Mouse (Mus musculus) MEL (cell line): ENCODE data around the gene Bag6. TPM values are rescaled to one million over a fixed set of nuclear protein-coding genes. Genes with fewer than 3 reads are reported as not detected.

Source experiments
- DNase-seq: peaks from one replicate; pipeline ENCODE4 v3.0.0; 2011; ENCODE audit warnings: low read depth, low spot score
- H3K27ac ChIP-seq: 2 replicates; pipeline ENCODE4 v1.5.1; 2012; ENCODE audit warnings: low read depth, mild to moderate bottlenecking, control low read depth, low read length, moderate library complexity; ENCODE audit not compliant: control insufficient read depth
- H3K27me3 ChIP-seq, 2 experiments: fragments of 150-350 bp in 1 of 2; sonication (generic) in 1 of 2; 2 replicates each; pipeline ENCODE4 v1.6.1; 2012; ENCODE audit warnings: low read length in 2 of 2, mild to moderate bottlenecking in 2 of 2, improper control_type of control experiment in 1 of 2, moderate library complexity in 1 of 2; ENCODE audit not compliant: insufficient read depth in 2 of 2, control insufficient read depth in 1 of 2
- H3K36me3 ChIP-seq, 2 experiments: 2 replicates each; pipeline ENCODE4 v1.6.1; 2012 to 2014; ENCODE audit warnings: low read length in 2 of 2, improper control_type of control experiment in 1 of 2, inconsistent platforms in 1 of 2, mild to moderate bottlenecking in 1 of 2; ENCODE audit not compliant: insufficient read depth in 2 of 2, control insufficient read depth in 1 of 2
- H3K4me1 ChIP-seq, 2 experiments: fragments of 150-350 bp in 1 of 2; sonication (generic) in 1 of 2; 2 replicates each; pipeline ENCODE4 v1.6.1; 2012; ENCODE audit warnings: low read length in 2 of 2, improper control_type of control experiment in 1 of 2, mild to moderate bottlenecking in 1 of 2; ENCODE audit not compliant: insufficient read depth in 2 of 2, control insufficient read depth in 1 of 2
- H3K4me3 ChIP-seq, 2 experiments: fragments of 150-350 bp in 1 of 2; sonication (generic) in 1 of 2; 2 replicates each; pipeline ENCODE4 v1.5.1; 2012; ENCODE audit warnings: low read depth in 2 of 2, low read length in 2 of 2, mild to moderate bottlenecking in 2 of 2, moderate library complexity in 2 of 2, control low read depth in 1 of 2, improper control_type of control experiment in 1 of 2; ENCODE audit not compliant: control insufficient read depth in 1 of 2, insufficient read depth in 1 of 2
- H3K79me2 ChIP-seq: 2 replicates; pipeline ENCODE4 v1.6.1; 2012; ENCODE audit warnings: mild to moderate bottlenecking, low read length, moderate library complexity; ENCODE audit not compliant: control insufficient read depth, poor library complexity, insufficient read depth
- H3K9ac ChIP-seq: 2 replicates; pipeline ENCODE4 v1.6.1; 2012; ENCODE audit warnings: low read depth, mild to moderate bottlenecking, control low read depth, low read length, moderate library complexity; ENCODE audit not compliant: control insufficient read depth, poor library complexity, severe bottlenecking
- H3K9me3 ChIP-seq: fragments of 150-350 bp; sonication (generic); replicated peaks from 2 replicates; pipeline ENCODE4 v1.6.1; 2012; ENCODE audit warnings: mild to moderate bottlenecking, low read length, improper control_type of control experiment, moderate library complexity; ENCODE audit not compliant: insufficient read depth
- BHLHE40 ChIP-seq: IDR thresholded peaks from 2 replicates; pipeline ENCODE4 v1.6.1; 2012; ENCODE audit warnings: low read depth, mild to moderate bottlenecking, inconsistent platforms, low read length, improper control_type of control experiment, borderline replicate concordance
- CHD1 ChIP-seq: IDR thresholded peaks from 2 replicates; pipeline ENCODE4 v1.6.1; 2012; ENCODE audit warnings: low read depth, mild to moderate bottlenecking, inconsistent platforms, low read length, improper control_type of control experiment
- CHD2 ChIP-seq: IDR thresholded peaks from 2 replicates; pipeline ENCODE4 v1.6.1; 2011; ENCODE audit warnings: low read length, improper control_type of control experiment
- E2F4 ChIP-seq: IDR thresholded peaks from 2 replicates; pipeline ENCODE4 v1.6.1; 2011; ENCODE audit warnings: low read depth, low read length, improper control_type of control experiment, borderline replicate concordance
- ETS1 ChIP-seq: IDR thresholded peaks from 2 replicates; pipeline ENCODE4 v1.6.1; 2012; ENCODE audit warnings: low read depth, mild to moderate bottlenecking, inconsistent platforms, low read length, improper control_type of control experiment, moderate library complexity
- HCFC1 ChIP-seq: IDR thresholded peaks from 2 replicates; pipeline ENCODE4 v1.6.1; 2012; ENCODE audit warnings: low read depth, mild to moderate bottlenecking, inconsistent platforms, low read length, improper control_type of control experiment, moderate library complexity
- MAZ ChIP-seq: IDR thresholded peaks from 2 replicates; pipeline ENCODE4 v1.6.1; 2012; ENCODE audit warnings: low read depth, mild to moderate bottlenecking, inconsistent platforms, low read length, improper control_type of control experiment
- MYB ChIP-seq: IDR thresholded peaks from 2 replicates; pipeline ENCODE4 v1.6.1; 2011; ENCODE audit warnings: mild to moderate bottlenecking, low read depth, low read length, improper control_type of control experiment
- MYC ChIP-seq: IDR thresholded peaks from 2 replicates; pipeline ENCODE4 v1.6.1; 2011; ENCODE audit warnings: low read depth, mild to moderate bottlenecking, low read length, improper control_type of control experiment, moderate library complexity
- NELFE ChIP-seq: IDR thresholded peaks from 2 replicates; pipeline ENCODE4 v1.6.1; 2011; ENCODE audit warnings: low read depth, low read length, improper control_type of control experiment
- POLR2AphosphoS5 ChIP-seq: IDR thresholded peaks from 2 replicates; pipeline ENCODE4 v1.6.1; 2012; ENCODE audit warnings: low read depth, borderline replicate concordance, mild to moderate bottlenecking, inconsistent platforms, low read length, moderate library complexity, mixed read lengths
- RAD21 ChIP-seq: IDR thresholded peaks from 2 replicates; pipeline ENCODE4 v1.6.1; 2011; ENCODE audit warnings: mild to moderate bottlenecking, low read depth, low read length, improper control_type of control experiment
- RCOR1 ChIP-seq: IDR thresholded peaks from 2 replicates; pipeline ENCODE4 v1.6.1; 2012; ENCODE audit warnings: low read depth, mild to moderate bottlenecking, inconsistent platforms, low read length, improper control_type of control experiment
- SIN3A ChIP-seq: IDR thresholded peaks from 2 replicates; pipeline ENCODE4 v1.6.1; 2012; ENCODE audit warnings: low read length, improper control_type of control experiment, inconsistent platforms
- SMC3 ChIP-seq: IDR thresholded peaks from 2 replicates; pipeline ENCODE4 v1.6.1; 2011; ENCODE audit warnings: low read depth, low read length, improper control_type of control experiment
- TBP ChIP-seq: IDR thresholded peaks from 2 replicates; pipeline ENCODE4 v1.8.0; 2011; ENCODE audit warnings: low read depth, low read length, improper control_type of control experiment
- UBTF ChIP-seq: IDR thresholded peaks from 2 replicates; pipeline ENCODE4 v1.6.1; 2012; ENCODE audit warnings: low read depth, mild to moderate bottlenecking, inconsistent platforms, low read length, improper control_type of control experiment, moderate library complexity, borderline replicate concordance; ENCODE audit not compliant: insufficient read depth
- ZMIZ1 ChIP-seq: IDR thresholded peaks from 2 replicates; pipeline ENCODE4 v1.6.1; 2012; ENCODE audit warnings: low read depth, mild to moderate bottlenecking, inconsistent platforms, low read length, improper control_type of control experiment, moderate library complexity
- ZNF384 ChIP-seq: IDR thresholded peaks from 2 replicates; pipeline ENCODE4 v1.6.1; 2012; ENCODE audit warnings: low read depth, mild to moderate bottlenecking, inconsistent platforms, low read length, improper control_type of control experiment
- polyA plus RNA-seq, 2 experiments: library from polyadenylated mRNA; stranded (reverse) in 1 of 2; unstranded in 1 of 2; fragments of >175 nt in 1 of 2; fragments of >200 nt in 1 of 2; gene quantifications; 2 replicates each; pipeline versions ENCODE4 v1.2.1 to v1.2.4; 2012; ENCODE audit warnings: low replicate concordance in 2 of 2, low read depth in 1 of 2; ENCODE audit not compliant: insufficient read length in 2 of 2, insufficient read depth in 1 of 2, missing spikeins in 1 of 2
- total RNA-seq: library from RNA; depleted of rRNA; stranded (reverse); fragments of 300-350 nt; gene quantifications from 2 replicates; pipeline ENCODE4 v1.2.3, GENCODE M21; 2012

Gene Bag6
- total and polyA plus RNA-seq, 3 experiments, result 102 to 283 TPM; not detected in 1

- H3K4me3 ChIP-seq, result no peak overlapping the region
- no peak overlapping the region for H3K27ac ChIP-seq
- H3K79me2 ChIP-seq, result peaks cover 73% of the 10 kb centered on the region
- H3K9ac ChIP-seq, result no peak overlapping the region
- no peaks in the 10 kb centered on the region for H3K27me3 ChIP-seq
- DNase-seq, result no peak
- peaks cover 15 to 41% of the 10 kb centered on the region in 2 experiments for H3K36me3 ChIP-seq
- no peaks in the 10 kb centered on the region for H3K9me3 ChIP-seq
- no peak for TF ChIP-seq CHD1
- TF ChIP-seq MAZ, result no peak
- no peak for TF ChIP-seq NELFE
- TF ChIP-seq UBTF, result no peak
- no peak for TF ChIP-seq TBP
- no peak for TF ChIP-seq E2F4
- H3K4me1 ChIP-seq, result peaks cover 0 to 7% of the 10 kb centered on the region in 2 experiments; a peak in 1 of 4 replicates
These were observed 24.7 kb downstream of the Bag6 start for GRCm38 (mm10) chr17:35159638-35160037.

- Histone ChIP-seq H3K36me3 (peaks cover 21 to 39% of the 10 kb centered on the region in 2 experiments), H3K9me3 (no peaks in the 10 kb centered on the region), H3K79me2 (peaks cover 67% of the 10 kb centered on the region), H3K27ac (no peak overlapping the region), H3K9ac (no peak overlapping the region), H3K4me1 (peaks cover 3 to 13% of the 10 kb centered on the region in 2 experiments; a peak in 3 of 4 replicates), H3K4me3 (no peak overlapping the region), H3K27me3 (no peaks in the 10 kb centered on the region)
- DNase-seq, result no peak
- TF ChIP-seq BHLHE40 (no peak), RAD21 (no peak), ETS1 (no peak), RCOR1 (no peak), SIN3A (no peak), ZMIZ1 (no peak), TBP (no peak), HCFC1 (no peak), CHD2 (no peak), ZNF384 (no peak), SMC3 (no peak), POLR2AphosphoS5 (no peak), MYB (no peak), MYC (no peak)
These were observed 26.4 kb downstream of the Bag6 start for GRCm38 (mm10) chr17:35161421-35161820.
